Mouse (Mus musculus) C2C12 (cell line): Measurements from ENCODE around the gene Slc39a10. TPM values are rescaled to one million over a fixed set of nuclear protein-coding genes. Genes with fewer than 3 reads are reported as not detected.
"Not testable (repeated sequence)": the region's sequence is repeated elsewhere in the genome, so short reads cannot be mapped to it uniquely, and the experiment has no call there.

Source experiments
- H3K27me3 ChIP-seq: one replicate; pipeline ENCODE4 v1.6.1; 2011; ENCODE audit not compliant: control insufficient read depth, insufficient read depth, insufficient read length
- H3K36me3 ChIP-seq: one replicate; pipeline ENCODE4 v1.6.1; 2011; ENCODE audit not compliant: control insufficient read depth, insufficient read depth
- H3K4me3 ChIP-seq: one replicate; pipeline ENCODE4 v1.5.1; 2011; ENCODE audit warnings: mild to moderate bottlenecking, control low read depth; ENCODE audit not compliant: poor library complexity, insufficient read depth, severe bottlenecking
- H3K79me2 ChIP-seq: one replicate; pipeline ENCODE4 v1.6.1; 2011; ENCODE audit not compliant: control insufficient read depth, insufficient read depth
- H3K79me3 ChIP-seq: one replicate; pipeline ENCODE4 v1.6.1; 2011; ENCODE audit warnings: low read depth, control low read depth
- H3ac ChIP-seq: one replicate; pipeline ENCODE3; 2011; ENCODE audit warnings: low read depth; ENCODE audit not compliant: control insufficient read depth, insufficient read length
- CEBPB ChIP-seq: IDR thresholded peaks from one replicate; pipeline ENCODE4 v1.6.1; 2011; ENCODE audit warnings: low read depth, mild to moderate bottlenecking, control low read depth, moderate library complexity
- CTCF ChIP-seq: IDR thresholded peaks from one replicate; pipeline ENCODE4 v1.5.1; 2011; ENCODE audit not compliant: control insufficient read depth, insufficient read depth, insufficient read length
- FOSL1 ChIP-seq: IDR thresholded peaks from one replicate; pipeline ENCODE4 v1.8.0; 2011; ENCODE audit warnings: mild to moderate bottlenecking, low read length; ENCODE audit not compliant: poor library complexity, insufficient read depth, severe bottlenecking
- MAX ChIP-seq: IDR thresholded peaks from one replicate; pipeline ENCODE4 v1.6.1; 2011; ENCODE audit warnings: mild to moderate bottlenecking, control low read depth
- MYOD1 ChIP-seq: IDR thresholded peaks from one replicate; pipeline ENCODE4 v1.6.1; 2011; ENCODE audit warnings: low read depth; ENCODE audit not compliant: control insufficient read depth, insufficient read length
- MYOG ChIP-seq: IDR thresholded peaks from one replicate; pipeline ENCODE4 v1.6.1; 2011; ENCODE audit not compliant: control insufficient read depth, insufficient read length; ENCODE audit errors: extremely low read depth
- USF1 ChIP-seq: IDR thresholded peaks from one replicate; pipeline ENCODE4 v1.6.1; 2011; ENCODE audit warnings: low read depth, mild to moderate bottlenecking, control low read depth, moderate library complexity
- polyA plus RNA-seq: library from polyadenylated mRNA; unstranded; fragments of >200 nt; fragmentation: generic; extraction: Trizol; gene quantifications from one replicate; pipeline ENCODE4 v1.2.1, GENCODE M21; 2012; ENCODE audit warnings: missing spikeins

The Slc39a10 gene
- polyA plus RNA-seq, 1 experiment: 6.6 TPM

- TF ChIP-seq MYOD1 (no peak), FOSL1 (no peak), MAX (no peak), MYOG (no peak), CTCF (no peak), USF1 (no peak)
- Histone ChIP-seq H3K27me3 (no peaks in the 10 kb centered on the region), H3ac (no peak overlapping the region), H3K4me3 (no peak overlapping the region), H3K79me3 (peaks cover 3% of the 10 kb centered on the region), H3K79me2 (no peaks in the 10 kb centered on the region), H3K36me3 (no peaks in the 10 kb centered on the region)
Observed at GRCm38 (mm10) chr1:46843406-46843805, 49.2 kb downstream of the Slc39a10 start.

- Histone ChIP-seq H3K27me3 (no peaks in the 10 kb centered on the region), H3K4me3 (no peak overlapping the region), H3K79me2 (no peaks in the 10 kb centered on the region), H3K79me3 (no peaks in the 10 kb centered on the region), H3K36me3 (peaks cover 14% of the 10 kb centered on the region), H3ac (no peak overlapping the region)
- TF ChIP-seq CTCF: no peak
- no peak for TF ChIP-seq USF1
- no peak for TF ChIP-seq MYOD1
- no peak for TF ChIP-seq CEBPB
- no peak for TF ChIP-seq FOSL1
- TF ChIP-seq MAX: no peak
- TF ChIP-seq MYOG: no peak
Observed at GRCm38 (mm10) chr1:46831927-46832326, 60.7 kb downstream of the Slc39a10 start.

GRCm38 (mm10) chr1:46830066-46830843 is 62.4 kb downstream of the Slc39a10 start:
- Histone ChIP-seq H3ac (no peak overlapping the region), H3K79me3 (no peaks in the 10 kb centered on the region), H3K79me2 (no peaks in the 10 kb centered on the region)

DNA sequence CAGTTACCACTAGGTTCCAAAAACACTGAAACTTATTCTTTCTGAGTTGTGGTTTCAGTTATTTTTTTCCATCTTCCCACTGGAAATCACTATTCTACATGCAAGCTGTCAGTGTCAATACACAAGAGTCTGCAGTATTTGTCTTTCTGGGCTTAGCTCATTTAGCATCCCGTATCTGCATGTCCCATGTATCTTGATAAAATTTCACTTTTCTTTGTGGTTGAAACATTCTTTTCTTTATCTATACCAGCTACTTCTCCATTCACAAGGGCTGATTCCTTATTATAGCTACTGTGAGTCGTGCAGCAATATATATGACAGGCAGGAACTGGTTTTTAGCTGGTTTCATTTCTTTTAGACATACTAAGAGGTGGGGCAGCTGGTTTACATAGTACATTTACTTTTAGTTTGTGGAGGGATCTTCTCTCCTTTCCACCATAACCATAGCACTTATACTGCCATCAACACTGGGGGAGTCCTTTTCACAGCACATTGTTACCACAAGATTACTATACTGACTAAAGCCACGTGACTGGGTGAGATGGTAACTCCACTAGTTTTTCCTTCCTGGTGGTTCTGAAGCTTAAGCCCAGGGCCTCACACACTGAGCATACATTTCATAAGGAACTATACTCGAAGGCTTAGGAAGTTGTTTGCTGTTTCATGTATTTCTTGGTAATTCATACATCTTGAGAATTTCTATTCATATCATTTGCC is 70.2 kb downstream of the Slc39a10 start:
- peaks cover 4% of the 10 kb centered on the region for H3K36me3 ChIP-seq

More at GRCm38 (mm10) chr1:46830066-46830843, 62.4 kb downstream of the Slc39a10 start:
- no peak overlapping the region for H3K4me3 ChIP-seq
- TF ChIP-seq FOSL1 (no peak), CEBPB (no peak), CTCF (no peak), USF1 (no peak), MAX (no peak), MYOG (no peak), MYOD1 (no peak)
- peaks cover 13% of the 10 kb centered on the region for H3K36me3 ChIP-seq
- no peaks in the 10 kb centered on the region for H3K27me3 ChIP-seq

DNA sequence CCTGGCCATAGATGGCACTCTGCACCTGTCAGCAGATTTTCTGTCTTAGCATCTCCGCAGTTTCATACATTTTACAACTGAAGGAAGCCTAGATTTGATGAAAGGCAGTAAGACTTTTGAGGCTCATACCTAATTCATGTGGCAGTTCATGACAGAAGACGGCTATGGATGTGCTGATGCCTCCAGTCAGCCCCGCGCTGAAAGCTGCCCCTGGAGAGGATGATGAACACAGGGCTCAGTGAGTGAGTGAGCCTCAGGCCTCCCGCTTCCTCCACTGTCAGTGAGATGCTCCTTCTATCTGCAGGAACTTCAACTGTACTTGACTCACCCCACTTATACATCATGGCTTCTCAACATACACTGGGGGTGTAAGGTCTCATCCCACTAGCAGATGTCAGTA is 74.7 kb downstream of the Slc39a10 start:
- Histone ChIP-seq H3K4me3 (no peak overlapping the region), H3K27me3 (no peaks in the 10 kb centered on the region), H3K79me3 (no peaks in the 10 kb centered on the region), H3K36me3 (no peaks in the 10 kb centered on the region), H3ac (no peak overlapping the region), H3K79me2 (no peaks in the 10 kb centered on the region)
- TF ChIP-seq USF1 (no peak), FOSL1 (no peak), MAX (no peak), MYOD1 (no peak), CTCF (no peak), MYOG (no peak), CEBPB (no peak)

More for the DNA sequence above, 70.2 kb downstream of the Slc39a10 start:
- Histone ChIP-seq H3ac (no peak overlapping the region), H3K79me3 (no peaks in the 10 kb centered on the region), H3K4me3 (no peak overlapping the region), H3K27me3 (no peaks in the 10 kb centered on the region), H3K79me2 (no peaks in the 10 kb centered on the region)
- TF ChIP-seq CTCF: no peak
- no peak for TF ChIP-seq USF1
- TF ChIP-seq MYOD1: no peak
- no peak for TF ChIP-seq CEBPB
- no peak for TF ChIP-seq MYOG
- TF ChIP-seq FOSL1: no peak
- no peak for TF ChIP-seq MAX

GRCm38 (mm10) chr1:46808630-46809029 is 84.0 kb downstream of the Slc39a10 start:
- H3K4me3 ChIP-seq, H3K36me3 ChIP-seq, H3K27me3 ChIP-seq, H3K79me3 ChIP-seq, H3ac ChIP-seq, H3K79me2 ChIP-seq: not testable (repeated sequence)
